Mouse (Mus musculus): ENCODE data around the gene Slc2a13. TPM values are rescaled to one million over a fixed set of nuclear protein-coding genes. Genes with fewer than 3 reads are reported as not detected.

Slc2a13 gene
- polyA plus RNA-seq, 1 experiment from 2014 or later = 0.90 TPM

- no peaks in the 10 kb centered on the region for H3K9me3 ChIP-seq
- 57% methylated on average over 1 of the region's 1 CpGs for WGBS
- no peak for DNase-seq (ENCODE audit: low spot score)
Observed at GRCm38 (mm10) chr15:91383694-91384093, 189.4 kb downstream of the Slc2a13 start.

GRCm38 (mm10) chr15:91382606-91383005 is 190.5 kb downstream of the Slc2a13 start:
- Histone ChIP-seq H3K36me3 (no peaks in the 10 kb centered on the region), H3K27ac (no peak overlapping the region), H3K27me3 (ENCODE audit: insufficient read depth, poor library complexity, severe bottlenecking) (no peaks in the 10 kb centered on the region), H3K9me3 (no peaks in the 10 kb centered on the region), H3K4me1 (0 out of 2 replicates have a peak, but pooled peaks cover 4% of the 10 kb centered on the region), H3K4me3 (no peak overlapping the region)
- WGBS = 78% methylated on average over 2 of the region's 2 CpGs
- DNase-seq (ENCODE audit: low spot score) = no peak

More at GRCm38 (mm10) chr15:91383694-91384093, 189.4 kb downstream of the Slc2a13 start:
- H3K27me3 ChIP-seq (ENCODE audit: insufficient read depth, poor library complexity, severe bottlenecking) = no peaks in the 10 kb centered on the region
- H3K27ac ChIP-seq = no peak overlapping the region
- no peak overlapping the region for H3K4me3 ChIP-seq
- H3K4me1 ChIP-seq = 0 out of 2 replicates have a peak, but pooled peaks cover 3% of the 10 kb centered on the region
- H3K36me3 ChIP-seq = no peaks in the 10 kb centered on the region

- Histone ChIP-seq H3K4me1 (0 out of 2 replicates have a peak, but pooled peaks cover 4% of the 10 kb centered on the region), H3K36me3 (no peaks in the 10 kb centered on the region), H3K27ac (no peak overlapping the region), H3K9me3 (no peaks in the 10 kb centered on the region), H3K27me3 (ENCODE audit: insufficient read depth, poor library complexity, severe bottlenecking) (no peaks in the 10 kb centered on the region), H3K4me3 (no peak overlapping the region)
- no peak for DNase-seq (ENCODE audit: low spot score)
- 73% methylated on average over 1 of the region's 1 CpGs for WGBS
Observed at GRCm38 (mm10) chr15:91381864-91382263, 191.2 kb downstream of the Slc2a13 start.

- DNase-seq (ENCODE audit: low spot score) = no peak
- 54% methylated on average over 8 of the region's 8 CpGs for WGBS
- Histone ChIP-seq H3K27me3 (ENCODE audit: insufficient read depth, poor library complexity, severe bottlenecking) (no peaks in the 10 kb centered on the region), H3K27ac (no peak overlapping the region), H3K4me1 (0 out of 2 replicates have a peak, but pooled peaks cover 4% of the 10 kb centered on the region), H3K4me3 (no peak overlapping the region), H3K9me3 (no peaks in the 10 kb centered on the region), H3K36me3 (no peaks in the 10 kb centered on the region)
Observed at GRCm38 (mm10) chr15:91378751-91379325, 194.2 kb downstream of the Slc2a13 start.

GRCm38 (mm10) chr15:91377568-91377967 is 195.5 kb downstream of the Slc2a13 start:
- no peaks in the 10 kb centered on the region for H3K27me3 ChIP-seq (ENCODE audit: insufficient read depth, poor library complexity, severe bottlenecking)
- H3K27ac ChIP-seq = no peak overlapping the region
- no peaks in the 10 kb centered on the region for H3K36me3 ChIP-seq
- 87% methylated on average over 11 of the region's 11 CpGs for WGBS
- DNase-seq (ENCODE audit: low spot score) = no peak
- 0 out of 2 replicates have a peak, but pooled peaks cover 4% of the 10 kb centered on the region for H3K4me1 ChIP-seq
- no peaks in the 10 kb centered on the region for H3K9me3 ChIP-seq
- no peak overlapping the region for H3K4me3 ChIP-seq

GRCm38 (mm10) chr15:91377105-91377504 is 196.0 kb downstream of the Slc2a13 start:
- DNase-seq (ENCODE audit: low spot score) = no peak
- no peak overlapping the region for H3K27ac ChIP-seq
- H3K36me3 ChIP-seq = no peaks in the 10 kb centered on the region
- 79% methylated on average over 11 of the region's 11 CpGs for WGBS
- H3K4me3 ChIP-seq = no peak overlapping the region
- H3K9me3 ChIP-seq = no peaks in the 10 kb centered on the region
- H3K4me1 ChIP-seq = 0 out of 2 replicates have a peak, but pooled peaks cover 4% of the 10 kb centered on the region
- H3K27me3 ChIP-seq (ENCODE audit: insufficient read depth, poor library complexity, severe bottlenecking) = no peaks in the 10 kb centered on the region

GRCm38 (mm10) chr15:91374441-91374840 is 198.6 kb downstream of the Slc2a13 start:
- H3K27me3 ChIP-seq (ENCODE audit: insufficient read depth, poor library complexity, severe bottlenecking) = no peaks in the 10 kb centered on the region
- H3K9me3 ChIP-seq = no peaks in the 10 kb centered on the region
- no peak for DNase-seq (ENCODE audit: low spot score)
- H3K4me1 ChIP-seq = peaks cover 12% of the 10 kb centered on the region; the same call in 1 of the 2 replicates
- no peak overlapping the region for H3K27ac ChIP-seq
- H3K36me3 ChIP-seq = no peaks in the 10 kb centered on the region
- 67% methylated on average over 5 of the region's 5 CpGs for WGBS
- no peak overlapping the region for H3K4me3 ChIP-seq

GRCm38 (mm10) chr15:91373203-91373584 is 199.9 kb downstream of the Slc2a13 start:
- H3K27me3 ChIP-seq (ENCODE audit: insufficient read depth, poor library complexity, severe bottlenecking) = no peaks in the 10 kb centered on the region
- H3K36me3 ChIP-seq = no peaks in the 10 kb centered on the region
- 82% methylated on average over 7 of the region's 7 CpGs for WGBS
- H3K9me3 ChIP-seq = no peaks in the 10 kb centered on the region
- H3K4me1 ChIP-seq = peaks cover 9% of the 10 kb centered on the region; the same call in 1 of the 2 replicates
- no peak overlapping the region for H3K4me3 ChIP-seq
- DNase-seq (ENCODE audit: low spot score) = no peak
- no peak overlapping the region for H3K27ac ChIP-seq

GRCm38 (mm10) chr15:91372464-91373202 is 200.4 kb downstream of the Slc2a13 start:
- Histone ChIP-seq H3K4me1 (peaks cover 9% of the 10 kb centered on the region; the same call in 1 of the 2 replicates), H3K27ac (no peak overlapping the region), H3K9me3 (no peaks in the 10 kb centered on the region), H3K4me3 (no peak overlapping the region), H3K27me3 (ENCODE audit: insufficient read depth, poor library complexity, severe bottlenecking) (no peaks in the 10 kb centered on the region), H3K36me3 (no peaks in the 10 kb centered on the region)
- 84% methylated on average over 9 of the region's 9 CpGs for WGBS
- DNase-seq (ENCODE audit: low spot score) = no peak

- H3K36me3 ChIP-seq = no peaks in the 10 kb centered on the region
- no peak overlapping the region for H3K4me3 ChIP-seq
- WGBS = 83% methylated on average over 7 of the region's 7 CpGs
- DNase-seq (ENCODE audit: low spot score) = no peak
- H3K9me3 ChIP-seq = no peaks in the 10 kb centered on the region
- H3K27me3 ChIP-seq (ENCODE audit: insufficient read depth, poor library complexity, severe bottlenecking) = no peaks in the 10 kb centered on the region
- H3K27ac ChIP-seq = no peak overlapping the region
- H3K4me1 ChIP-seq = peaks cover 9% of the 10 kb centered on the region; the same call in 1 of the 2 replicates
Observed at GRCm38 (mm10) chr15:91371859-91372394, 201.1 kb downstream of the Slc2a13 start.

- H3K27ac ChIP-seq = no peak overlapping the region
- no peak overlapping the region for H3K4me3 ChIP-seq
- no peak for DNase-seq (ENCODE audit: low spot score)
- H3K9me3 ChIP-seq = no peaks in the 10 kb centered on the region
- peaks cover 9% of the 10 kb centered on the region; the same call in 1 of the 2 replicates for H3K4me1 ChIP-seq
- no peaks in the 10 kb centered on the region for H3K27me3 ChIP-seq (ENCODE audit: insufficient read depth, poor library complexity, severe bottlenecking)
- WGBS = 58% methylated on average over 11 of the region's 11 CpGs
- no peaks in the 10 kb centered on the region for H3K36me3 ChIP-seq
Observed at GRCm38 (mm10) chr15:91369736-91370449, 203.2 kb downstream of the Slc2a13 start.

GRCm38 (mm10) chr15:91360495-91360894 is 212.6 kb downstream of the Slc2a13 start:
- Histone ChIP-seq H3K9me3 (no peaks in the 10 kb centered on the region), H3K27me3 (ENCODE audit: insufficient read depth, poor library complexity, severe bottlenecking) (no peaks in the 10 kb centered on the region), H3K4me1 (no peaks in the 10 kb centered on the region), H3K4me3 (no peak overlapping the region), H3K27ac (no peak overlapping the region), H3K36me3 (no peaks in the 10 kb centered on the region)
- no peak for DNase-seq (ENCODE audit: low spot score)
- 86% methylated on average over 2 of the region's 2 CpGs for WGBS

All from heart, embryonic 10.5 days (tissue).